Mouse (Mus musculus) heart, postnatal 0 days (tissue): Measurements from ENCODE around the gene Dnah7b.
"Not testable (repeated sequence)": the region's sequence is repeated elsewhere in the genome, so short reads cannot be mapped to it uniquely, and the experiment has no call there.

Experiments used
- CTCF ChIP-seq: IDR thresholded peaks from 2 replicates; pipeline ENCODE4 v1.5.1; 2016; ENCODE audit warnings: antibody characterized with exemption, control low read depth, low read depth
- EP300 ChIP-seq: IDR thresholded peaks from 2 replicates; pipeline ENCODE4 v1.6.1; 2016; ENCODE audit warnings: antibody characterized with exemption, low read depth

DNA sequence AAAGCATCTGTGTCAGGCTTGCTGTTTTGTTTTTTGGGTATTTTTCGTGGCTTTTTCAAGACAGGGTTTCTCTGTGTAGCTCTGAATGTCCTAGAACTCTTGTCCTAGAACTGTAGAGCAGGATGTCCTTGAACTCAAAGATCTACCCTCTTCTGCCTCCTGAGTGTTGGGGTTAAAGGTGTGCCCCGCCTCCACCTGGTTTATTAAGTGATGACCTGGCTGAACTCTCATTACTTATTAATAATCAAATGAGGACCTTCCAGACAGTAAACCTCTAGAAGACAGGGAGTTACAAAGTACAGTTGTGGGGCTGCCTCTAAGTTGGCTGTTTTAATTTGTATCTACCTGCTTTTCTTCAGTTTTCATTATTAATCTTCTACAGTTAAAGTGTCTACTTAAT, 202.7 kb downstream of the Dnah7b start:
- not testable (repeated sequence) for TF ChIP-seq CTCF, EP300
